Mouse (Mus musculus) skeletal muscle tissue, adult 2 months (tissue): ENCODE results near the gene Bcan.

Source experiments
- DNase-seq: peaks from one replicate; pipeline ENCODE4 v3.0.0-alpha.2; 2012; ENCODE audit warnings: low read depth, low spot score

The Bcan gene

GRCm38 (mm10) chr3:87972203-87972664 lies 27.8 kb downstream of the Bcan start:
- DNase-seq, result no peak

DNA sequence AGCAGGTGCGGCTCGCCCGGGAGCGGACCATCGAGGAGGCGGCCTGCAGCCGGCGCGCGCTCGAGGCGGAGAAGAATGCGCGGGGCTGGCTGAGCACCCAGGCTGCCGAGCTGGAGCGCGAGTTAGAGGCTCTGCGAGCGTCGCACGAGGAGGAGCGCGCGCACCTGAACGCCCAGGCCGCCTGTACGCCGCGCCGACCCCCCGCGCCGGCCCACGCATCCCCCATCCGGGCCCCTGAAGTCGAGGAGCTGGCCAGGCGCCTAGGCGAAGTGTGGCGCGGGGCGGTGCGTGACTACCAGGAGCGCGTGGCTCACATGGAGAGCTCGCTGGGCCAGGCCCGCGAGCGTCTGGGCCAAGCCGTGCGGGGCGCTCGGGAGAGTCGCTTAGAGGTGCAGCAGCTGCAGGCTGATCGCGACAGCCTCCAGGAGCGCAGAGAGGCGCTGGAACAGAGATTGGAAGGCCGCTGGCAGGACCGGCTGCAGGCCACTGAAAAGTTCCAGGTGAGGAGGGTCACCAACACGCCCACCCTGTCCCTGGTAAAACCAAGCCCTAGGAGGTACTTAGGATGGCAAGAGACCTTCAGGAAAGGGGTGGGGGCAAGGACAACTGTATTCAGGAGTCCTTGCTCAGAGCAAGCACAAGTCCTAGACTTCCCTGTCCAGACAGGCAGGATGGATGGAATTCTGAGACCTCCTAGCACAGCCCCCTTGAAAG lies 28.4 kb downstream of the Bcan start:
- no peak for DNase-seq

DNA sequence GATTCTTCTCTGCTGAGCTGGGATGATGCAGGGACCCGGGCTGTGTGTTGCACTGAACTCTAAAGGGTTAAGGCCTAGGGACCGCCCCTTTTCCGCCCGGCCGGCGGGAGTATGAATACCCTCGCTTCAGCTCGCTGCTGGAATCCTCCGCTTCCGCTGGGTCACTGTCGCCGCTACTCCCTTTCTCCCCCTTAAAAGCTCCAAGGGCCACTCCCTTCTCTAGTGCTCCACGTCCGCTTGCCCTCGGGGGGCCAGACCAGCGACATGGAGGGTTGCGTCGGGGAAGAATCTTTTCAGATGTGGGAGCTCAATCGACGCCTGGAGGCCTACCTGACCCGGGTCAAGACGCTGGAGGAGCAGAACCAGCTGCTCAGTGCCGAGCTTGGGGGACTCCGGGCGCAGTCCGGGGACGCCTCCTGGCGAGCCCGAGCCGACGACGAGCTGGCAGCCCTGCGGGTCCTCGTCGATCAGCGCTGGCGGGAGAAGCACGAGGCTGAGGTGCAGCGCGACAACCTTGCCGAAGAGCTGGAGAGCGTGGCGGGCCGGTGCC lies 29.0 kb downstream of the Bcan start, which contains the start of gene Nes:
Gene Nes, plus strand, starts transcription at position 140 of the 550 bp plus-strand sequence.
- DNase-seq, result peak; percentile 38

DNA sequence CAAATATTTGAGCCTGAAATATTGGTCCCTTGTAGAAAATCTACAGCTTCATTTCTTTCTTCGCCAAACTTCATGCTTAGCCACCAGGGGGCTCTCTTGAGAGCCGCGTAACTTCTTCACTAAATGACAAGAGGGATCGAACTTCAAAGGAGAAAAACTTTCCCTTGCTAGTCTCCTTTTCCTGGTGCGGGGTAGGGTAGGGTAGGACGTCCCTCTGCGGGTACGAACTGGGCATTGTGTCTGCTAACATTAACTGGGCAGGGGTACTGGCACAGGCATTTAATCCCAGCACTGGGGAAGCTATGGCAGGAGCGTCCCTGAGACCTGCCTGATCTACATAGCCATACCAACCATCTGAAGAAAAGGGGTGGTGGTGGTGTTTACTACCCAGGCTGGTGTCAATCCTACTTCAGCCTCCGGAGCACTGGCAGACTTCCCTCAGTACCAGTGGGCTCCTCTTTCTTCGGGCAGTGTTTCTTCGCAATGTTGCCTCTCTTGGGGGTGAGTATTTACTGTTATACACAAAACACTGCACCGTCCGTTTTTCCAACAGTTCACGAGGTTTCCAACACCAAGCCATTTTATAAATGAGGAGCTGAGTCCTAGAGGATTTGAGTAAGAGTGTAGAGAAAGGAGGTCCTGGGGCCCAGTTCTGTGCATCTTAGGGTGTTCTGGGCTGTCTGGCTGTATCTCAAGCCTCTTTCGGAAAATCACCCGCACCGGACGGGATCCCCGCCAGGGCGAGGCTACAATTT lies 29.7 kb downstream of the Bcan start:
- peak; percentile 48 for DNase-seq

- peak; percentile 80 for DNase-seq
Observed at GRCm38 (mm10) chr3:87960586-87961191, 39.3 kb downstream of the Bcan start.

DNA sequence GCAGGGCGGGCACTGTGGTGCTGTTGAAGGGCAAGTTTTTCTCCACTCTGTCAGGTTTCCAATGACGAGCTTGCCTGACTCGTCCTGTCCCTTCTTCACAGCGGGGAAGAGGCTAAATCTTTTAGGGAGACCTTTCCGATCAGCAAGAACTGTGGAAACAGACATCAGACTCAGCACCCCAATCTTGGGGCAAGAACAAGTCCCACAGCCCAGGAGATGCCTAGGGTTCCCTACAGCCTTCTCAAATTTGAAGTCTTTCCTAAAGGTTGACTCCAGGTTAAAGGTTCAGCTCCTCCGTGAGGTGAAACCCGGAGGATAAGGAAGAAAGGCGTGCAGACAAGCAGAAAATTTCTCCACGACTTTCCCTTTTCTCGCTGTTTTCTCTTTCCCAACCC lies 39.8 kb downstream of the Bcan start:
- no peak for DNase-seq

GRCm38 (mm10) chr3:87959371-87959770 lies 40.7 kb downstream of the Bcan start:
- no peak for DNase-seq

DNA sequence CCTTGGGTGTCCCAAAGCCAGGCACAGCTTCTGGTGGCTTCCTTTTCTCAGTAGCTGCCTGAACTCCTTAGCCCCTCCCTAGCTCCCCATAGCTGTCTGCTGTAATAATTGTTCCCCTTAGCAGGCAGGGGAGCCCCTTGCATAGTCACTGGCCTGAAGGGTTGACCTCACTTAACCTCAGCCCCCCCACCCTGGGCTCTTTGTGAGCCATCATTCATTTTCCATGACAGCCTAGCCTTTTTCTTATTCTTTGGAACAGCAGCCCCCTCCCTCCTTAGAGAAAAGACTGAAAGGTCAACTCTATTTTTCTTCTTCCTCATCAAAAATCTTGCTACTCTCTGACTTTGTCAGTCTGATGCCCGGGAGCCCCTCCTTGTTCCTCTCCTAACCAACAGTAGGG lies 41.1 kb downstream of the Bcan start:
- no peak for DNase-seq

DNA sequence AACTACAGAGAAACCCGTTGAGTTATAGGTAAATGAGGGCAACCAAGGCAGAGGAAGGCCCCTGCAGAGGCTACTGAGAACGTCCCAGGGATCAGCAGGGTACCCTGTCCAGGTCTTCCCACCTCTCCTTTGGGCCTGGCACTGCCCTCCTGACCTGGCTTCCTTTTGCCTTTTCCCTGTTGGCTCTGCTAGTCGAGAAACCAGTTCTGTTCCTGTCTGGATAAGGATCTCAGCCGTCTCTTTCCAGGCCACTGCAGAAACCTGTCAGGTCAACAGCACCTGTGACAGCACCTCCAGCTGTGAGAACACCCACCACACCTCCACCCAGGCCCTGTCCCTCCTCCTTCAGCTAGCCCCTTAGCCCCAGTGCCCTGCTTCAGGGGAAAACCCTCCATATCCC lies 41.6 kb downstream of the Bcan start:
- no peak for DNase-seq

- no peak for DNase-seq
Observed at GRCm38 (mm10) chr3:87958056-87958455, 42.0 kb downstream of the Bcan start.

- DNase-seq, result no peak
Observed at GRCm38 (mm10) chr3:87952440-87952839, 47.6 kb downstream of the Bcan start.

DNA sequence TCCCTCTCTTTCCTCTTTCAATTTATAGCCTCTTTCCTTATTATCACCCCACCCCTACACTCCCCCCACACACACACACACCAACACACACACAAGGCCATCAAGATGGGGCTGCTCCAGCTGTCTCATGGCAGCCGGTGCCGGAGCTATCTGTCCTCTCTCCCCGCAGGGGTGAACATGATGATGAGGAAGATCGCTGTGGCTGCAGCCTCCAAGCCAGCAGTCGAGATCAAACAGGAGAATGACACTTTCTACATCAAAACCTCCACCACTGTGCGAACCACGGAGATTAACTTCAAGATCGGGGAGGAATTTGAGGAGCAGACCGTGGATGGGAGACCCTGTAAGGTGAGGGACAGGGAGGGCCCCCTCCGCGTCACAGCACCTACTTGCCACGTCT lies 48.1 kb downstream of the Bcan start:
- no peak for DNase-seq

- DNase-seq, result no peak
Observed at GRCm38 (mm10) chr3:87949955-87950515, 50.0 kb downstream of the Bcan start.

- no peak for DNase-seq
Observed at GRCm38 (mm10) chr3:87949266-87949954, 50.6 kb downstream of the Bcan start.

DNA sequence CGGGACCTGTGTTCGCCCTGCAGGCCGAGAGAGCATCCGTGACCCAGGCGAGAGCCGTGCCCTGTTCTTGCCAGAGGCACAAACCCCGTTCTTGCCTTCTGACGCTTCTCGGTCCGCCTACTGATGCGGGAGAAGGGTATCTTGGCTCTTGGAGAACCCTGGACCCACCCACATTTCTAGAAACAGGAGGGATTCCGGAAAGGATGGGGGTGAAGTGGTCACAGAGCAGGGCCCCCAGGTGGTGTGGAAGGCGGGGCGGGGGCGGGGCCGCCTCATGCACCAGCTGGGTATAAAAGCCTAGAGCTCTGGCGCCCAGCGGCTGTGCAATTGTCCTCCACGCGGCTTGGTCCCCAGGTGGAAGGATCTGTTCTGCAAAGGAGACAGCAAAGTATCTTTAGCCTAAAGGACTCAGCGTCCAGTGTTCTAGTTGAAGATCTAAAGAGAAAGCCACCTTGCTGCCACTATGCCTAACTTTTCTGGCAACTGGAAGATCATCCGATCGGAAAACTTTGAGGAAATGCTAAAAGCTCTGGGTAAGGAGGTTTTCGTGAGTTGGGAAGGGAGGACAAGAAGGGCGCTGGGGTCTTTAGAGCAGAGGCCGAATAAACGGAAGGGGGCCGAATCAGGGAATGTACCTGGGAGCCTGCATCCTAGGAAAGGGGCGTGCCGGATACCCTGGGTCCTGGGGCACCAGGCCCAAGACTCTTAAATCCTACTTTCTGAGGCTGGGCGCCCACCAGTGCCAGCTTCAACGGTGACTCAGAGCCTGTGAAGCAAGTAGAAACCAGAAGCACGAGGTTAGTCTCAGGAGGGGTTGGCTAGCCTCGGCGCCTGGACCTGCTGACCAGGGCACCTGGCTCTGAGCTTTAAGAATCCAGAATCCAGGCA lies 51.4 kb downstream of the Bcan start, which contains the start of gene Crabp2:
Gene Crabp2, plus strand, starts transcription at position 289 of the 888 bp plus-strand sequence.
- no peak for DNase-seq

DNA sequence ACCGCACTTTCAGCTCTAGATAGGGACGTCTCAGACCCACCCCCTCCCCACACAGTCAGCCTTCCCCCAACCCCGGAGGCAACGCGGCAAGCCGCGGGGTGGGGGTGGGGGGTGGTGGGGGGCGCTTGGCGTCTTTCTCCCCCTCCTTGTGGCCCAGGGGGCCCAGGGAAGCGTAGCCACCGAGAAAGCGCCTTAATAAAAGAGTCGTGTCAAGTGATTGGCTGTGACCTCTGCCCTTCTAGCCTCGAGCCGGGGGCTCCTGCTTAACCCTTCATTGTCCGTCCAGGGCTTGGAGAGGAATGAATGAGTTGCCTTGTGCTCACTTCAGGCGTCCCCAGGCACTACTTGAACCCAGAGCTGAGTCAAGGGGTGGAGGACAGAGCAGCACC lies 52.2 kb downstream of the Bcan start:
- DNase-seq, result no peak

GRCm38 (mm10) chr3:87947056-87947810 lies 52.8 kb downstream of the Bcan start:
- DNase-seq, result no peak

GRCm38 (mm10) chr3:87946541-87946860 lies 53.5 kb downstream of the Bcan start:
- DNase-seq, result no peak

DNA sequence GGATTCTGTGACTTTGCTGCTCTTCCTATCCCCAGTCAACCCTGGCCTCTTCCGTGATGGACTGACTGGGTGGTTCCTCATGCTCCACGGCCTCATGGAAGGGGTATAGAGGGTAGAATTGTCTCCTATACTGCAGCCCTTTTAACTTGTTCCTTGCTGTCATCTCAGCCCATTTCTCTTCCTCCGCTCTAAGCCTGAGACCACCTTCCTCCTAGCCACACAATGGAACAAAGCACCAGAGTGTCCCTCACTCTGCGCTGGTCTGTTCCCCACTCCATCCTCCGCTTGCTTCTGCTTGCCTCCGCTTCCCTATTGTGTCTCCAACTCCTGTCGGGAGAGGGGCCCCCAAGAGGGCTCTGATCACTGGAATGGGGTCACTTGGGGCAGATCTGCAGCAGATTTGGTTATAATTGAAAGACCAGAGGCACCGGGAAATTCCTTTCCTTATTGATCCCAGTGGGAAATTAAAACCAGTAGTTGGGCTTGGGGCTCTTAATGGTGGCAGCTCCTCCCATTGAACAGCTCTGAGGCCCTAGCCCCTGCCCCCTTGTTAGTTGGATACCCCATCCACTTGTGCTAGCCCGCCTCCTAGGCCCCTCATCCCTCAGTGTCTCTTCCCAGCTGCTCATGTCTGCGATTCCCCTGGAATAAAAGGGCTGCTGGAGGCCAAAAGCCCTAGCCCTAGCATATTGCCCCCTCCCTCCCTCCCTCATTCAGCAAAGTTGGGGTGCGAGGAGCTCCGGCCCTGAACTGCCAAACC lies 54.1 kb downstream of the Bcan start:
- DNase-seq, result no peak
